Mouse (Mus musculus): ENCODE results near the gene Slc35e4.

Gene Slc35e4

GRCm38 (mm10) chr11:3862661-3863453 is 51.6 kb downstream of the Slc35e4 start:
- DNase-seq = peak; percentile 52 to 58

- peak in 1 of 2 experiments; percentile 7 for DNase-seq
These were observed 54.1 kb downstream of the Slc35e4 start for GRCm38 (mm10) chr11:3860361-3860760.

- DNase-seq = no peak
These were observed 54.7 kb downstream of the Slc35e4 start for GRCm38 (mm10) chr11:3859778-3860177.

GRCm38 (mm10) chr11:3857902-3858301 is 56.6 kb downstream of the Slc35e4 start:
- peak in 1 of 2 experiments; percentile 19 for DNase-seq

All from cerebellum, postnatal 10 days (tissue).